Mouse (Mus musculus) ES-E14 (cell line): ENCODE measurements around the gene Zfp553.

Source experiments
- HCFC1 ChIP-seq: IDR thresholded peaks from 2 replicates; pipeline ENCODE4 v1.6.1; 2012; ENCODE audit warnings: low read length, inconsistent platforms, borderline replicate concordance; ENCODE audit not compliant: insufficient read depth
- MAFK ChIP-seq: IDR thresholded peaks from 2 replicates; pipeline ENCODE4 v1.6.1; 2014; ENCODE audit warnings: mild to moderate bottlenecking, low read depth, low read length, inconsistent platforms; ENCODE audit not compliant: insufficient read depth
- ZC3H11A ChIP-seq: IDR thresholded peaks from 2 replicates; pipeline ENCODE4 v1.6.1; 2012; ENCODE audit warnings: low read depth, mild to moderate bottlenecking, inconsistent platforms, low read length, borderline replicate concordance
- ZNF384 ChIP-seq: IDR thresholded peaks from 2 replicates; pipeline ENCODE4 v1.6.1; 2012; ENCODE audit warnings: low read depth, low read length, inconsistent platforms

DNA sequence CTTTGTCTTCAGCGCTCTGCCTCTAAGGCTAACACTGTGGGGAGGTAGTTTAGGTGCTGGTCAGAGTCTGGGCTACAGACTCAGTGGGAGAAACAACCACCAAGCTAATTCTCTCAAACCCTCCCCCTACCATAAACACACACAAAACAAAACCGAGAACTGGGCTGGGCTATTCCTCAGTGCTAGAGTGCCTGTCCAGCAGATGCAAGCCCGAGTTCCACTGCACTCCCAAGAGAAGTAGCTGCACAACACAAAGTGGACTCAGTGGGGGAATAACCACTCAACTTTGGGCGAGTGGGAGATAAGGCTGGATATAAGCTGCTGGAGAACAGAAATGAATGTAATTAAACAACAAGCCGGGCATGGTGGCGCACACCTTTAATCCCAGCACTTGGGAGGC, 42.2 kb upstream of the Zfp553 start:
- TF ChIP-seq ZC3H11A = no peak
- TF ChIP-seq ZNF384 = no peak
- TF ChIP-seq MAFK = no peak
- no peak for TF ChIP-seq HCFC1
